17 mouse cellular contexts compared by ENCODE assay signal in genomic region chr7:67412686-67413085, GRCm38 (mm10). TPM values are rescaled to one million over a fixed set of nuclear protein-coding genes. Genes with fewer than 3 reads are reported as not detected.
DNase-seq lines count a peak whose midpoint lies in the region; ATAC-seq and TF ChIP-seq lines count a peak whose summit lies in the region.
"Had no signal": no experiment of that assay in that cellular context is flagged by ENCODE, and none has a peak within 500 bp of the region (broad histone marks: within the 10 kb centered on the region; RNA-seq: fewer than 3 reads in every experiment).

No protein-coding gene starts in this region.

- 71% methylated on average over 10 of the region's 10 CpGs for WGBS in lung, postnatal 0 days

- no peaks in the 10 kb centered on the region for H3K9me3 ChIP-seq in lung, postnatal 0 days (ENCODE audit: low read length)
- H3K9me3 ChIP-seq: heart, embryonic 12.5 days; liver, embryonic 12.5 days had no signal

- no peak overlapping the region for H3K4me3 ChIP-seq in lung, postnatal 0 days (ENCODE audit: low read depth, low read length)
- H3K4me3 ChIP-seq: heart, embryonic 12.5 days; liver, embryonic 12.5 days had no signal

- H3K27ac ChIP-seq in lung, postnatal 0 days (ENCODE audit: low read length) = no peak overlapping the region
- H3K27ac ChIP-seq: liver, embryonic 12.5 days had no signal

- no peaks in the 10 kb centered on the region for H3K4me1 ChIP-seq in lung, postnatal 0 days (ENCODE audit: insufficient read depth, low read depth, low read length)
- H3K4me1 ChIP-seq: liver, embryonic 12.5 days had no signal

- no peak overlapping the region for H3K4me2 ChIP-seq in lung, postnatal 0 days (replicated peaks; ENCODE audit: low read depth, low read length)
- H3K4me2 ChIP-seq: heart, embryonic 12.5 days; liver, embryonic 12.5 days had no signal

- no peak for TF ChIP-seq EP300 in lung, postnatal 0 days (IDR thresholded peaks at IDR 0.05)

- H3K27me3 ChIP-seq in lung, postnatal 0 days (replicated peaks; ENCODE audit: insufficient read depth, low read length) = no peaks in the 10 kb centered on the region
- H3K27me3 ChIP-seq: heart, embryonic 12.5 days; liver, embryonic 12.5 days had no signal

- no peak for TF ChIP-seq CTCF in lung, postnatal 0 days (IDR thresholded peaks at IDR 0.05)

- no peak for DNase-seq in frontal cortex, postnatal 10 days (ENCODE audit: low spot score in 2 of 2)
- peak; percentile 47 to 56 for DNase-seq in right cerebral cortex, adult 2 months (ENCODE audit: low spot score in 2 of 2)
- DNase-seq in right cerebral cortex, postnatal 14 days = no peak
- DNase-seq in thymus, adult 18-20 months = peak; percentile 60 to 68
- no peak for DNase-seq in kidney, adult 9 months
- no peak for DNase-seq in lung, postnatal 0 days (ENCODE audit: low spot score)
- DNase-seq: adrenal gland, adult 2 months; cerebellum, adult 2 months; gastrocnemius, postnatal 36 days; heart, postnatal 4 days; kidney, adult 8-10 months; layer of hippocampus, postnatal 36 days; retina, postnatal 1 day had no signal

- ATAC-seq in frontal cortex, adult (ENCODE audit: low TSS enrichment) = peak; percentile 94
- ATAC-seq in erythroblast, adult 5-6 weeks (replicated peaks; ENCODE audit: low FRiP score, poor library complexity, severe bottlenecking) = no peak
- no peak for ATAC-seq in lung, postnatal 0 days
- ATAC-seq: liver, embryonic 12.5 days had no signal

- no peak overlapping the region for H3K9ac ChIP-seq in lung, postnatal 0 days (replicated peaks; ENCODE audit: low read depth)
- H3K9ac ChIP-seq: heart, embryonic 12.5 days; liver, embryonic 12.5 days had no signal

- H3K36me3 ChIP-seq in lung, postnatal 0 days (ENCODE audit: insufficient read depth, low read length) = no peaks in the 10 kb centered on the region
- H3K36me3 ChIP-seq: heart, embryonic 12.5 days; liver, embryonic 12.5 days had no signal

RNA-seq across cellular contexts. Expression of gene Mef2a, which starts 40.0 kb away (rescaled TPM):
- 12.3 and 14.2 TPM in 2 replicates for total RNA-seq in erythroblast, adult 5-6 weeks (2015; ENCODE audit: low replicate concordance)
- 9.3 and 11.8 TPM in 2 replicates for total RNA-seq in erythroblast, adult 5-6 weeks (2017; ENCODE audit: low replicate concordance)
- polyA plus RNA-seq in lung, postnatal 0 days (2015; fragmentation: Nextera tagmentation; extraction: Ambion mirVana) = 59.4 and 73.6 TPM in 2 replicates

Comparison
In these comparisons a context has a peak if more than half of its experiments do, and no peak if none do; other contexts are left out.
1. DNase-seq: peak in right cerebral cortex, adult 2 months (2 of 2) and thymus, adult 18-20 months (2 of 2); none in frontal cortex, postnatal 10 days (0 of 2), right cerebral cortex, postnatal 14 days (single experiment), kidney, adult 9 months (single experiment) and lung, postnatal 0 days (single experiment).